Mouse (Mus musculus) lung, postnatal 0 days (tissue): ENCODE results near the gene Gm27179. TPM values are rescaled to one million over a fixed set of nuclear protein-coding genes. Genes with fewer than 3 reads are reported as not detected.
"Not testable (repeated sequence)": the region's sequence is repeated elsewhere in the genome, so short reads cannot be mapped to it uniquely, and the experiment has no call there.

Source experiments
- ATAC-seq: fragments of 200-750 bp; cut with Nextera tagmentation; 2 replicates; pipeline ENCODE4 v1.8.0; 2017; ENCODE audit warnings: moderate library complexity
- DNase-seq: peaks from one replicate; pipeline ENCODE4 v3.0.0-alpha.2; 2016; ENCODE audit warnings: low spot score
- H3K27ac ChIP-seq: fragments of 300-500 bp; sonication (generic); 2 replicates; pipeline ENCODE4 v1.5.1; 2014; ENCODE audit warnings: antibody characterized with exemption, mild to moderate bottlenecking, low read length, mixed read lengths
- H3K27me3 ChIP-seq: fragments of 300-500 bp; sonication (generic); replicated peaks from 2 replicates; pipeline ENCODE4 v1.6.1; 2014; ENCODE audit warnings: low read length, mixed read lengths; ENCODE audit not compliant: insufficient read depth
- H3K36me3 ChIP-seq: fragments of 300-500 bp; sonication (generic); 2 replicates; pipeline ENCODE4 v1.6.1; 2014; ENCODE audit warnings: low read length, mixed read lengths; ENCODE audit not compliant: insufficient read depth
- H3K4me1 ChIP-seq: fragments of 300-500 bp; sonication (generic); 2 replicates; pipeline ENCODE4 v1.6.1; 2014; ENCODE audit warnings: antibody characterized with exemption, low read depth, low read length, mixed read lengths; ENCODE audit not compliant: insufficient read depth
- H3K4me2 ChIP-seq: fragments of 300-500 bp; sonication (generic); replicated peaks from 2 replicates; pipeline ENCODE4 v1.6.1; 2014; ENCODE audit warnings: low read depth, mild to moderate bottlenecking, low read length, moderate library complexity, mixed read lengths
- H3K4me3 ChIP-seq: fragments of 300-500 bp; sonication (generic); 2 replicates; pipeline ENCODE4 v1.5.1; 2014; ENCODE audit warnings: low read depth, low read length
- H3K9ac ChIP-seq: fragments of 300-500 bp; sonication (generic); replicated peaks from 2 replicates; pipeline ENCODE4 v1.6.1; 2014; ENCODE audit warnings: low read depth, mild to moderate bottlenecking
- H3K9me3 ChIP-seq: fragments of 300-500 bp; sonication (generic); 2 replicates; pipeline ENCODE4 v1.6.1; 2016; ENCODE audit warnings: low read length, mixed read lengths
- WGBS: fragments of 180-500 bp; shearing (Covaris S2); extraction: QIAGEN DNeasy Blood & Tissue Kit; methylation state at CpG from one replicate; pipeline ENCODE4 v1.1.7; 2014; 5-methylcytosine and 5-hydroxymethylcytosine counted together
- polyA plus RNA-seq: library from polyadenylated mRNA; unstranded; fragments of >200 nt; fragmentation: Nextera tagmentation; extraction: Ambion mirVana; gene quantifications from 2 replicates; pipeline ENCODE4 v1.2.1, GENCODE M21; 2015

The Gm27179 gene
- not detected in 2 replicates for polyA plus RNA-seq

DNA sequence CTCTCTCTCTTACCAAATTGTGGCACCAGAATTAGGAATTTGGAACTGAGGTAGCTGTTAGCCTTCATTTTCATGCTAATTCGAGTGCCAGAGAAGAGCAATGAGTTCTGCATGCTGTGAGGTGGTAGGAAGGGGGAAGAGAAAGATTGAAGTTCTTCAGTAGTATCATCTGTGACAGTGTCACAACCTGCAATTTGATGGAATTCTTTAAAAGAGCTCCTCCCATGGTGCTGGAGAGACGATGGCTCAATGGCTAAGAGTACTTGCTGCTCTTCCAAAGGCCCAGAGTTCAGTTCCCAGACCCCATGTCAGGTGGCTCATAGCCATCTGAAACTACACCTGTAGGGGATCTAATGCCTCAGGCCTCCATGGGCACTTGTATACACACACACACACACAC, at the start of gene Gm27179:
Gm27179 (minus strand) TSS at position 101 of the 400 bp plus-strand sequence.
- not testable (repeated sequence) for H3K4me3 ChIP-seq
- no CpG with 5 or more reads among the region's 2 CpGs for WGBS

DNA sequence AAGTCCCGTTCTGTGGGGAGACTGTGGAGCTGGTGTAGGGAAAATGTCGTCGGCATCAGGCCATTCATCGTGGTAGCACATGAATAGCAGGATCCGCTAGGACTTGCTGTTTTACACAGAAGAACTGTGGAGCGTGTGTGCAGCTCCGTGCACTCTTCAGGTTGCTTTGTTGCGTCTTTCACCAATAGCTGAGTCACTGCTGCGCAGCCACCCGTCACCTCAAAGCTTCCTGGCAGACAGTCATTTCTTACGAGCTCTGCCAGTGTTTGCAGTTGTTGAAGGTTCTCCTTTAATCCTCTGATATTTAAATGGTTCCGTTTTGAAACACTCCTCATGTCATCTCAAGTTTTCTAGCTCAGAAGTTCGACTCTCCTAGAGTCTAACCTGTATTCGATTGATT, 45.2 kb upstream of the Gm27179 start:
- not testable (repeated sequence) for H3K36me3 ChIP-seq, H3K9me3 ChIP-seq, H3K4me2 ChIP-seq, H3K27me3 ChIP-seq, H3K27ac ChIP-seq, H3K4me1 ChIP-seq, H3K4me3 ChIP-seq, DNase-seq, H3K9ac ChIP-seq, ATAC-seq
- WGBS, result no CpG with 5 or more reads among the region's 14 CpGs

More for the DNA sequence above, at the start of gene Gm27179:
- H3K36me3 ChIP-seq, DNase-seq, H3K4me1 ChIP-seq, H3K9ac ChIP-seq, H3K4me2 ChIP-seq, H3K27me3 ChIP-seq, H3K9me3 ChIP-seq, H3K27ac ChIP-seq, ATAC-seq: not testable (repeated sequence)

DNA sequence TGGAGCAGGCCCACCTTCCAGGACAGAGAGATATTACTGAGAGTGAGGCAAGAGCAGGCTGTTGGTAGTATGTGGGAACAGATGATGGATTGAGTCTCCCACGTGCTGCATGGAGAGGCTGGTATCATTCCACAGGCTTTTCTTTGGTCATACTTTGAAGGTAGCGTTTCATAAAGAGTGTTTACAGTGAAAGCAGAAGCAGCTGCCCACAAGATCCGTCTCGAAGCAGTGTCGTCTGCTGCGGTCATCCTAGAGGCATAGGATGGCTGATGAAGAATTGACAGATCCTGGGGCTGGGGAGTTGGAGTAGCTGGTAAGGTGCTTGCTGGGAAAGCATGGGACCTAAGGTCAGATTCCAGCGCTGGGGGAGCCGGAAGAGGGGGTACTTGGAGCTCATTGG, 44.5 kb upstream of the Gm27179 start:
- DNase-seq, H3K4me1 ChIP-seq, H3K9me3 ChIP-seq, H3K9ac ChIP-seq, H3K4me3 ChIP-seq, ATAC-seq, H3K27ac ChIP-seq, H3K27me3 ChIP-seq, H3K4me2 ChIP-seq, H3K36me3 ChIP-seq: not testable (repeated sequence)
- WGBS, result no CpG with 5 or more reads among the region's 8 CpGs

DNA sequence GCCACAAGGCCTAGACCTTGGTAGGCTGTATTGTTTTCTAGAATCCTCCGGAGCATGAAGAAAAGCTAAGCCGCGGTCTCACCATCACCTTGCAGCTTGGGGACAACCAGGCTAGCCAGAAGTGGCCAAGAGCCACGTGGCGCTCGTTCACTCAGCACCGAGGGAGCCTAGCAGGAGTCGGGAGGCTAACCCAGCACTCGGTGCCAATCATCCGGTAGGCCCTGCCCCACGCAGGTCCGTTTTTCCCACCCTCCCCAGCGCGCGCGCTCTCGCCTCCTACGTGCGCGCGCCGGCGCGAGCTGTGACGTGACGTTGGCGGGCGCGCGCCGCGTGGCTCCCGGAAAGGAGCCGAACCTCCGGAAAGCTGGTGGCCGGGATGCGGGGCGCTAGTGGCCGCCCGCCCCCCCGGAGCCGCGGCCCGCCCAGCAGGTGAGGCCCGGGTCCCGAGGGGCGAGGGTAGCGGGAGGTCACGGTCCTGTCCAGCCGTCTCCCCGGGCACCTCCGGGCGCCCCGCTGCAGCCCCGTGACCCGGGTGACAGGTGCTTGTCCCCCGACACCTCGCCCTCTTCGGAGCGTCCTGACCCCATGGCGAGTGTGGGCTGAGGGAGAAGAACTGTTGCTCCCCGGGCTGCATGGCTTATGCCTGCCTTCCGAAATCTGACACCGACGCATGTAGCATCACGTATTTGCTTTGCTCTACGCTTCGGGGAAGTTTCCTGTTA, 42.9 kb upstream of the Gm27179 start, which contains the start of gene Entpd4b:
Entpd4b (plus strand) TSS at position 315 of the 722 bp plus-strand sequence.
- peak; percentile 98 for ATAC-seq
- H3K9me3 ChIP-seq, H3K9ac ChIP-seq, H3K36me3 ChIP-seq, H3K27ac ChIP-seq, DNase-seq, H3K4me3 ChIP-seq, H3K4me1 ChIP-seq, H3K27me3 ChIP-seq, H3K4me2 ChIP-seq: not testable (repeated sequence)
- WGBS, result no CpG with 5 or more reads among the region's 68 CpGs

DNA sequence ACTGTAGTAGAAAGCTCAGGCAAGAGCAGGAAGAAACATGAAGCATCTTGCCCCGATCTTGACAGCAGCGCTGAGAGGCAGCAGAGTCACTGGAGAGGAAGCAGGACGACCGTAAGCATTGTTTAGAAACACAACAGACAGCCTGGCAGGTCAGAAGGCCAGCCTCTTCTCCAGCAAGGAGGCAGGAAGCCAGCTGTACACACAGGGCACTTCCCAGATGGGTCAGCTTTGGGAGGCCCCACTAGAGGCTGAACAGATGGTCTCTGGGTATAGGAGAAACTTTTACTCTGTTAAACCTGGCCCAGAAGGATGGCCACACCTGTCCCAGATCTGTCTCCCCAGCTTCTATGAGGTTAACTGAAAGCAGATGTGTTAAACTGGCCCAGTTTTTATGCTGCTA, 35.0 kb upstream of the Gm27179 start:
- not testable (repeated sequence) for H3K4me1 ChIP-seq, H3K27ac ChIP-seq, DNase-seq, H3K27me3 ChIP-seq, H3K9me3 ChIP-seq, H3K36me3 ChIP-seq, H3K4me2 ChIP-seq, H3K9ac ChIP-seq, H3K4me3 ChIP-seq
- no CpG with 5 or more reads among the region's 4 CpGs for WGBS
- peak; percentile 68 for ATAC-seq

DNA sequence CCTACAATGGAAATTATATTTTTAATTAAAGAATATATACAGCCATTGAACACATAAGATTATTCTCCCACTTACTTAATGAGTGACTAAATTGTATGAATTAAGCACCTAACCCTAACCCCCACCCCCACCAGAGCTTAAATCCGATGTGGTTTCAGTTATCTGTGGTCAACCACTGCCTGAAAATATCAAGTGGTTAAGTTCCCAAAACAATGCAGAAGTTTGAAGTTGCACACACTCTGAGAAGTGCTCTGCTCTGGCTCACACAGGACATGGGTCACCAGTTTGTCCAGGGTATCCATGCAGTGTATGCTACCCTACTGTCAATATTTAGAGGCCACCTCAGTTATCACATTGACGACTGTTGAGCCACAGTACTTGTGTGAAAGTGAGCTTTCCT, 32.7 kb upstream of the Gm27179 start:
- not testable (repeated sequence) for H3K4me3 ChIP-seq, H3K4me1 ChIP-seq, H3K27ac ChIP-seq, H3K36me3 ChIP-seq, DNase-seq, H3K9ac ChIP-seq, ATAC-seq, H3K4me2 ChIP-seq, H3K9me3 ChIP-seq, H3K27me3 ChIP-seq
- WGBS, result no CpG with 5 or more reads among the region's 2 CpGs

DNA sequence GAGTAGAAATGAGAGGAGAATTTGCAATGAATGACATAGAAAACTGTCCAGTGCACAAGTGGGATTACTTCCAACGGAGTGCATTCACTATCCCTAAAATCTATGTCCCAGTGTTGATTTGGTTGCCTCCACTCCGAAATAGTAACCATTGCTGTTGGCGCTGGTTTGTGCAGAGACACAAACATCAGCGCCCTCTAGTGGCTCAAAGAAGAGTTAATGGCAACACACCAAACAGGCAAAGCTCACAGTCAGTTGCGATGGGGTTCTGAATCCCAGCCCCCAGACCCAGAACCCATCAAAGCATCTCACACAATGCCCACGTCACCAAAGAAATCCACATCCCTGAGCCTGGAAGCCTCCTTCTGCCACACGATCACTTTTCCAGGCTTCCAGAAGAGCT, 31.7 kb upstream of the Gm27179 start:
- DNase-seq, H3K27me3 ChIP-seq, H3K9ac ChIP-seq, H3K27ac ChIP-seq, H3K9me3 ChIP-seq, H3K4me2 ChIP-seq, H3K4me3 ChIP-seq, H3K4me1 ChIP-seq, H3K36me3 ChIP-seq, ATAC-seq: not testable (repeated sequence)
- WGBS, result no CpG with 5 or more reads among the region's 7 CpGs

DNA sequence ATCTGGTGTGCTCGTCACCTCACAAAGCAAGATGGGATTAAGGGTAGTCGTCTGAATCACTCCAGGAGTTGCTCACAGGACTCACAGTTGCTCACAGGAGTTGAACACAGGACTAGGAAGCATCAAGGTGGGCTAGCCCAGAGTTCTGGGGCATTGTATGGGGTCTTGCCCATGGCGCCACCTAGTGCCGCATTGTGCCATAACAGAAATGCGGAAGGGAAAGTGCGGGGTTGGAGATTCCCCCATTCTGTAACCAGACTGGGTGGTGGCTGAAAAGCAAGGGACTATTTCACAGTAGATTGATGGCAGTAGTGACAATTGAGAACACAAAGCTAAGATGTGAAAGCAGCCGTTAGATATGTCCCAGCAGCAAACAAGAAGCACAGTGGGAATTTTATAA, 30.3 kb upstream of the Gm27179 start:
- H3K36me3 ChIP-seq, H3K27me3 ChIP-seq, H3K4me1 ChIP-seq, H3K4me2 ChIP-seq, DNase-seq, H3K4me3 ChIP-seq, ATAC-seq, H3K27ac ChIP-seq, H3K9me3 ChIP-seq, H3K9ac ChIP-seq: not testable (repeated sequence)
- WGBS, result no CpG with 5 or more reads among the region's 7 CpGs

DNA sequence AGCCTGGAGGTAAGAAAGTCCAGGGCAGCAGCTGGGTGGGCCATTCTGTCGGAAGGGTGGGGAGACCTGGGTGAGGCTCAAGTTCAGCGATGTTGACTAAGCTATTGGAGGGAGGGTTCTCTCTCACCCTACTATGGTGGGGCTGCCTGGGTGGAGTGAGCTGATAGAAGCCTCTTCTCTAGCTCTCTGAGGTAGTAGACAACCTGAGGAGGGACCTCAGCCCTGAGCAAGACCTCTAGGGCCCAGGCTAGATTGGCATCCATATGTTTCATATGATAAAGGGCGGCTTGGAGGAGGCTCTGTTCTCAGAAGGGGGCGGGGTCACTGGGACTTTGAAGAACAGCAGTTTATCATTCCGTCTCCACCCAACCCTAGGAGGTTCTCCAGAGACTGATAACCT, 27.8 kb upstream of the Gm27179 start:
- H3K4me2 ChIP-seq, H3K9ac ChIP-seq, DNase-seq, H3K4me3 ChIP-seq, H3K27me3 ChIP-seq, H3K27ac ChIP-seq, H3K9me3 ChIP-seq, H3K36me3 ChIP-seq, H3K4me1 ChIP-seq, ATAC-seq: not testable (repeated sequence)
- WGBS, result no CpG with 5 or more reads among the region's 5 CpGs

DNA sequence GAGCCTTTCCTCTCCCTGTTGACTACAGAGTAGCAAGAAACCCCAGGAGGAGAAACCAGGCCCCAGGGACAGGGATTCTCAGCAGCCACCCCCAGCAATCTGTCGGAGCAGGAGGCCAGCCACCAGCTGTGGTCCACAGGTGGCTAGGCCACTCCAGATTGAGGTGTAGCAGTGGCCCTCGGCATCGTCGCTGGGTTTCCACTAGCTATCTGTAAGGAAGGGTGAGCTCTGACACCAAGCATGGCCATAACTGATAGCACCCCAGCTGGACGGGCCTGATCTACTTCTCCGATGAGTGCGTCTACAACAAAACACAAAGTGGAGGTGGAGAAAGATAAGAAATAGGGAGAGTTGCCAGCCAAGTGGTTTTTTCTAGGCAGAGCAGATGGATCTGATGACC, 24.2 kb upstream of the Gm27179 start:
- not testable (repeated sequence) for H3K4me3 ChIP-seq, ATAC-seq, H3K36me3 ChIP-seq, H3K4me2 ChIP-seq, H3K4me1 ChIP-seq, H3K9me3 ChIP-seq, H3K27me3 ChIP-seq, H3K9ac ChIP-seq, H3K27ac ChIP-seq, DNase-seq
- WGBS, result no CpG with 5 or more reads among the region's 7 CpGs
